Mouse (Mus musculus) skeletal muscle tissue, postnatal 0 days (tissue): ENCODE measurements around the gene Gm35134. TPM values are rescaled to one million over a fixed set of nuclear protein-coding genes. Genes with fewer than 3 reads are reported as not detected.

ENCODE experiments used
- polyA plus RNA-seq: library from polyadenylated mRNA; unstranded; fragments of >200 nt; fragmentation: Nextera tagmentation; extraction: Ambion mirVana; gene quantifications from 2 replicates; pipeline ENCODE4 v1.2.1, GENCODE M21; 2015

Gm35134 gene
- polyA plus RNA-seq = not detected in 2 replicates

DNA sequence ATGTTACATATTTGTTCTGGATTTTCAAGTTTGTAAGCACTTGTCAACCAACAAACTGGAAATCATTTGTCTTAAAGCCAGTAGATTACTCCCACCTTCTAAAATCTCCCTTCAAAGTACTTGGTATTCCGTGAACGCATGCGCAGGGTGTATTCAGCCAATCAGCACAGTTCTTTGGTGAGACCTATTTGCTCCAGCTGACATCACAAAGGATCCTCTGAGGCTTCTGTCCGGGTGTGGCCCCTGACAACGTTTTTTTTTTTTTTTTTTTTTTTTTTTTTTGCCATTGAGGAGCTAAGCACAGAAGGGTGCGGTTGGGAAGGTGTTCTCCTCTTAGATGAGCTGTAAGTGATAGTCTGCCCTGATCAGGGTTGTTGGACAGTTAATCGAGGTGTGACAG is at the start of gene Gm35134:
Gene Gm35134, plus strand, starts transcription at position 301 of the 400 bp plus-strand sequence.

